Mouse (Mus musculus) stomach, postnatal 0 days (tissue): Measurements from ENCODE around the gene Camkk2. TPM values are rescaled to one million over a fixed set of nuclear protein-coding genes. Genes with fewer than 3 reads are reported as not detected.

Source experiments
- ATAC-seq: fragments of 200-750 bp; cut with Nextera tagmentation; 2 replicates; pipeline ENCODE4 v1.8.0; 2017; ENCODE audit not compliant: low FRiP score, low TSS enrichment
- DNase-seq: peaks from one replicate; pipeline ENCODE4 v3.0.0-alpha.2; 2016; ENCODE audit warnings: low spot score
- H3K27ac ChIP-seq: fragments of 300-500 bp; sonication (generic); replicated peaks from 2 replicates; pipeline ENCODE4 v1.5.1; 2014; ENCODE audit warnings: mild to moderate bottlenecking, control low read depth
- H3K27me3 ChIP-seq: fragments of 300-500 bp; sonication (generic); 2 replicates; pipeline ENCODE4 v1.6.1; 2014; ENCODE audit warnings: low read length; ENCODE audit not compliant: control insufficient read depth, insufficient read depth
- H3K36me3 ChIP-seq: fragments of 300-500 bp; sonication (generic); 2 replicates; pipeline ENCODE4 v1.6.1; 2014; ENCODE audit warnings: low read length, mixed read lengths; ENCODE audit not compliant: control insufficient read depth, insufficient read depth
- H3K4me1 ChIP-seq: fragments of 300-500 bp; sonication (generic); replicated peaks from 2 replicates; pipeline ENCODE4 v1.6.1; 2014; ENCODE audit warnings: antibody characterized with exemption; ENCODE audit not compliant: control insufficient read depth, insufficient read depth
- H3K4me2 ChIP-seq: fragments of 300-500 bp; sonication (generic); replicated peaks from 2 replicates; pipeline ENCODE4 v1.6.1; 2014; ENCODE audit warnings: low read depth, mild to moderate bottlenecking, control low read depth, moderate library complexity
- H3K4me3 ChIP-seq: fragments of 300-500 bp; sonication (generic); 2 replicates; pipeline ENCODE4 v1.5.1; 2014; ENCODE audit warnings: low read depth, low read length, control low read depth
- H3K9ac ChIP-seq: fragments of 300-500 bp; sonication (generic); 2 replicates; pipeline ENCODE4 v1.6.1; 2014; ENCODE audit warnings: mild to moderate bottlenecking, low read length, control low read depth, mixed read lengths
- H3K9me3 ChIP-seq: fragments of 300-500 bp; sonication (generic); 2 replicates; pipeline ENCODE4 v1.6.1; 2016; ENCODE audit warnings: low read length; ENCODE audit not compliant: control insufficient read depth
- CTCF ChIP-seq: IDR thresholded peaks from 2 replicates; pipeline ENCODE4 v1.5.1; 2016; ENCODE audit warnings: antibody characterized with exemption, low read depth, mild to moderate bottlenecking, moderate library complexity
- EP300 ChIP-seq: optimal IDR thresholded peaks from 2 replicates; pipeline ENCODE3; 2016; ENCODE audit warnings: antibody characterized with exemption
- WGBS: fragments of 180-500 bp; shearing (Covaris S2); extraction: QIAGEN DNeasy Blood & Tissue Kit; methylation state at CpG from one replicate; pipeline ENCODE4 v1.1.7; 2014; 5-methylcytosine and 5-hydroxymethylcytosine counted together
- polyA plus RNA-seq: library from polyadenylated mRNA; unstranded; fragments of >200 nt; fragmentation: Nextera tagmentation; extraction: Ambion mirVana; gene quantifications from 2 replicates; pipeline ENCODE4 v1.2.1, GENCODE M21; 2015

Gene Camkk2
- polyA plus RNA-seq, 1 experiment from 2014 or later: 16.6 TPM

DNA sequence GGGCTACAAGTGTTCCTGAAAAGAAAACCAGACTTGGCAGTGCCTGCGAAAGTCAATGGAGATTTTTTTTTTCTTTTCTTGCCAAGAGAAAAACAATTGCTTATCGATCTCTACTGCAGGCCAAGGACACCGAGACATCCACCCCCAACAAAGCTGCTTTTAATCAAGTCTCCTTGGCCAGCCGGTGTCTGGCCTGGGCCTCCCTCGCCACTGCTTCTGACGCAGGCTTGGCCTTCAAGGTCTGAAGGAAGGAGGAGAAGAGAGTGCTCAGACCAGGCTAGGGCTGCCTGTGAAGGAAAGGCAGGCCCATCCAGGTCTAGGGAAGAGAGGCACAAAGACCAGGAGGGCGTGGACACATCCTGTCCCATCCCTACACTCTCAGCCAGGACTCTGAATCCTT is 8.9 kb downstream of the Camkk2 start:
- no peaks in the 10 kb centered on the region for H3K36me3 ChIP-seq
- no peak overlapping the region for H3K4me3 ChIP-seq
- H3K9ac ChIP-seq: peak overlapping the region; percentile 41
- H3K27me3 ChIP-seq: no peaks in the 10 kb centered on the region
- TF ChIP-seq EP300 (no peak), CTCF (no peak)
- no peak overlapping the region for H3K4me2 ChIP-seq
- ATAC-seq: peak; percentile 7; the same call in 1 of the 2 replicates
- H3K9me3 ChIP-seq: no peaks in the 10 kb centered on the region
- 59% methylated on average over 7 of the region's 7 CpGs for WGBS
- H3K27ac ChIP-seq: peak overlapping the region; percentile 77
- H3K4me1 ChIP-seq: 0 out of 2 replicates have a peak, but pooled peaks cover 5% of the 10 kb centered on the region
- no peak for DNase-seq

DNA sequence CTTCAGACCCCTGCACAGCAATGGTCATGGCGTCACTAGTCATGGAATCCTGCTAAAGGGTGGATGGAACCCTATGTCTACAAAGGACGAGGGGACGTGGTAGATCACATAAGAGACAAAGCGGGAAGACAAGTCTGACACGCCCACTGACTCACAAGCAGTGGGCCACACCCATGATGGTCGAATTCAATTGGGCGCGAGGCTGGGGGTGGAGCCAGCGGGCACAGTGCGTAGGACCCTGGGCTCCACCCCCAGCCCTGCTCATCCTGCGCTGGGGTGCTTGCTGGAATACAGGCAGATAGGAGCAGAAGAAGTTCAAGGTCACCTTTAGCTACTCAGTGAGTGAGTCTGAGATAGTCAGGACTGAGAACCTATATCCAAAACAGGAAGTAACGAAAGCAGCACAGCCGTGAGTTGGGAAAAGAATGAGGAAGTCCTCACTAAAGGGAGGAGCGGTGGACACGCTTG is 10.1 kb downstream of the Camkk2 start:
- Histone ChIP-seq H3K27me3 (no peaks in the 10 kb centered on the region), H3K27ac (no peak overlapping the region), H3K4me3 (no peak overlapping the region), H3K36me3 (no peaks in the 10 kb centered on the region), H3K4me2 (no peak overlapping the region), H3K4me1 (0 out of 2 replicates have a peak, but pooled peaks cover 5% of the 10 kb centered on the region), H3K9ac (no peak overlapping the region), H3K9me3 (no peaks in the 10 kb centered on the region)
- TF ChIP-seq CTCF (no peak), EP300 (no peak)
- peak; percentile 41; the same call in 1 of the 2 replicates for ATAC-seq
- WGBS: 81% methylated on average over 15 of the region's 15 CpGs
- DNase-seq: no peak

DNA sequence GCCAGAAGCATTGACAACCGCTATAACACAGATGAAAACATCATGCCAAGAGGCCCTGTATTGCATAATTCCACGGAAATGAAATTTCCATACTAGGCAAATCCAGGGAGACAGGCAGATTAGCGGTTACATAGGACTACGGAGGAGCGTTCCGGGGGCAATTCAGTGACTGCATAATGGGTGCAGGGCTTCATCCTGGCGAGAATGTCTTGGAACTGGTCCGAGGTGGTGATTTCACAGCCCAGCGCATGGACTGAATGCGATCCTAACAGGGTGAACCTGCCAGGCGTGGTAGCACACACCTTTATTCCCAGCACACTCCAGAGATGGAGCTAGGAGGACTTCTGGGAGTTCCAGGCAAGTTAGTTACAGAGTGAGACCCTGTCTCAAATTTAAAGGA is 11.9 kb downstream of the Camkk2 start:
- Histone ChIP-seq H3K4me2 (no peak overlapping the region), H3K27ac (no peak overlapping the region), H3K27me3 (no peaks in the 10 kb centered on the region), H3K9me3 (no peaks in the 10 kb centered on the region), H3K4me3 (no peak overlapping the region), H3K9ac (no peak overlapping the region), H3K4me1 (0 out of 2 replicates have a peak, but pooled peaks cover 5% of the 10 kb centered on the region), H3K36me3 (no peaks in the 10 kb centered on the region)
- WGBS: 88% methylated on average over 11 of the region's 11 CpGs
- no peak for ATAC-seq
- TF ChIP-seq EP300 (no peak), CTCF (no peak)
- DNase-seq: no peak

DNA sequence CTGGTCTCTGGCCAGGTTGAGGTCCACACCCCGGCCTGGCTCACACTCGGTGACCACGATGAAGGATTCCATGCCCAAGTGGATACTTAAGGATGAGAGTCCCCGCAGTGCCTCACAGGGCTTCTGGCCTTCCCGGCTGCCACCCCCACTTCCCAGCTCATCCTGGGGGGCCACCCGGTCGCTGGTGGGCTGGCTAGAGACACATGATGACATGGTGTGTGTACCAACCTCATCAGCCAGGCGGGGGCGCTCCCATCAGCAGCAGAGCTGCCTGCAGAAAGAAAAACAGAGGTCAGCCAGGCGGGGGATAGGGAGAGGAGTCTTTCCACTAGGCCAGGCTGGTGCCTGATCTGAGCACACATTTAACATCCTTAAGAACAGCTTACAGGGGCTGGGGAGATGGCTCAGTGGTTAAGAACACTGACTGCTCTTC is 15.2 kb downstream of the Camkk2 start:
- 0 out of 2 replicates have a peak, but pooled peaks have one; percentile 19 for ATAC-seq
- Histone ChIP-seq H3K9ac (peak overlapping the region; percentile 27; the same call in 1 of the 2 replicates), H3K27me3 (no peaks in the 10 kb centered on the region), H3K27ac (peak overlapping the region; percentile 18; the same call in 1 of the 2 replicates), H3K36me3 (no peaks in the 10 kb centered on the region), H3K4me2 (no peak overlapping the region), H3K4me3 (no peak overlapping the region), H3K9me3 (no peaks in the 10 kb centered on the region), H3K4me1 (no peaks in the 10 kb centered on the region)
- 60% methylated on average over 10 of the region's 10 CpGs for WGBS
- TF ChIP-seq CTCF (peak; percentile 64), EP300 (no peak)
- peak; percentile 57 for DNase-seq

DNA sequence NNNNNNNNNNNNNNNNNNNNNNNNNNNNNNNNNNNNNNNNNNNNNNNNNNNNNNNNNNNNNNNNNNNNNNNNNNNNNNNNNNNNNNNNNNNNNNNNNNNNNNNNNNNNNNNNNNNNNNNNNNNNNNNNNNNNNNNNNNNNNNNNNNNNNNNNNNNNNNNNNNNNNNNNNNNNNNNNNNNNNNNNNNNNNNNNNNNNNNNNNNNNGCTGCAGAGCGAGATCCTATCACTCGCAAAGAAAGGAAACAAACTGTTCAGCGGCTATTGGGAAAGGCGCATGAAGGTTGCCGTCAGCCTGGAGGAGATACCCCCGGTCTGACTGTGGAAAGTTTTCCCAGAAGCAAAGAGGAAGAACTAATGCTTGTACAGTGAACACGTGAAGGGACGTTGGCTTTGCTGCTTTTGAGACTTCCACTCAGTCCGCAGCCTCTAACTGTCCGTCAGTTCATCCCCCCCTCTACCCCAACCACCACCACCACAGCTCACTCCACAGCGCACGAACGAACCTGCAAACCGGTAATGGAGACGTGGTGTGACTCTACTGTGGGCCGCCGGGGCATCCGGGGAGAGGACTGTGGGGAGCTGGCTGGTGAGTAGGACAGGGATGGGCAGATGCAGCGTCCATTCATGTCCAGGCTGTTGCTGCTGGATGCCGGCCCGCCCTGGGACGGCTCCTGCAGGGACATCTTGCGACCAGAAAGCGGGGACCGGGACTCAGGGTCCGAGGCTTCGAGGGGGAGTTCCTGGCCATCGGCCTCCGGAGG is 15.8 kb downstream of the Camkk2 start:
- WGBS: 62% methylated on average over 29 of the region's 29 CpGs
- Histone ChIP-seq H3K36me3 (no peaks in the 10 kb centered on the region), H3K9me3 (no peaks in the 10 kb centered on the region), H3K27ac (peak overlapping the region; percentile 18; the same call in 1 of the 2 replicates), H3K4me2 (0 out of 2 replicates have a peak overlapping the region, but pooled peaks have one; percentile 14), H3K4me3 (no peak overlapping the region), H3K27me3 (no peaks in the 10 kb centered on the region), H3K9ac (peak overlapping the region; percentile 27; the same call in 1 of the 2 replicates), H3K4me1 (no peaks in the 10 kb centered on the region)
- DNase-seq (peak; percentile 66), ATAC-seq (peak; percentile 27; the same call in 1 of the 2 replicates)
- no peak for TF ChIP-seq CTCF
- no peak for TF ChIP-seq EP300

DNA sequence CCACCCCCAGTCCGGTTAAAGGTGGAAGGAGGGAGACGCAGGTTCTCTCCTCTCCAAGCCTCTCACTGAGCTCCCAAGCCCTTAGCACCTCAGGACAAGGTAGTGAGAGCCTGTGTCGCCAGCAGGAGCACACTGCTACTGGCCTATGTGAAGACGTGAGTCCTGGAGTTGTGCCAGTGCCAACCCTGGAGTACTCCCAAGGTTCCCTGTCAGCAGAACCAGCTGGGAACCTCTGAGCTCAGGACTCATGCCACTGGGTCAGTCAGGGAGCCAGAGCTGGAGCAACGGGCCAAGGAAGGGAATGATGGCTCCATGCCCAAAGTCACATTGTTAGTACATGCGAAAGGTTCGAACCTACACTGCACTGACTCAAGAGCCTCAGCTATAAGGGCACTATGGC is 22.5 kb downstream of the Camkk2 start:
- no peak for TF ChIP-seq CTCF
- H3K9ac ChIP-seq: no peak overlapping the region
- H3K4me1 ChIP-seq: no peaks in the 10 kb centered on the region
- H3K4me2 ChIP-seq: no peak overlapping the region
- 88% methylated on average over 7 of the region's 7 CpGs for WGBS
- H3K27ac ChIP-seq: no peak overlapping the region
- DNase-seq (no peak), ATAC-seq (no peak)
- H3K27me3 ChIP-seq: no peaks in the 10 kb centered on the region
- no peak overlapping the region for H3K4me3 ChIP-seq
- H3K9me3 ChIP-seq: no peaks in the 10 kb centered on the region
- no peaks in the 10 kb centered on the region for H3K36me3 ChIP-seq
